Mouse (Mus musculus) CH12.LX (cell line): Measurements from ENCODE around the gene Prickle2. TPM values are rescaled to one million over a fixed set of nuclear protein-coding genes. Genes with fewer than 3 reads are reported as not detected.

Experiments
- DNase-seq: peaks from one replicate; pipeline ENCODE4 v3.0.0-alpha.2; 2013; ENCODE audit errors: extremely low read depth
- H3K27ac ChIP-seq: 2 replicates; pipeline ENCODE4 v1.5.1; 2012; ENCODE audit warnings: low read depth, mild to moderate bottlenecking, control low read depth, moderate library complexity; ENCODE audit not compliant: insufficient read depth
- H3K27me3 ChIP-seq: replicated peaks from 2 replicates; pipeline ENCODE3; 2012; ENCODE audit warnings: inconsistent platforms
- H3K36me3 ChIP-seq, 2 experiments: replicated peaks in 1 of 2; 2 replicates each; pipeline versions ENCODE3 to v1.6.1; 2012; ENCODE audit warnings: inconsistent platforms in 1 of 2, low read length in 1 of 2, mild to moderate bottlenecking in 1 of 2, mixed read lengths in 1 of 2, moderate library complexity in 1 of 2; ENCODE audit not compliant: control insufficient read depth in 1 of 2, insufficient read depth in 1 of 2
- H3K4me1 ChIP-seq, 2 experiments: 2 replicates each; pipeline ENCODE4 v1.6.1; 2012; ENCODE audit warnings: inconsistent platforms in 1 of 2, moderate library complexity in 1 of 2; ENCODE audit not compliant: insufficient read depth in 2 of 2, control insufficient read depth in 1 of 2
- H3K4me2 ChIP-seq: 2 replicates; pipeline ENCODE4 v1.6.1; 2012; ENCODE audit warnings: low read depth, mild to moderate bottlenecking, control low read depth; ENCODE audit not compliant: poor library complexity, insufficient read depth, severe bottlenecking
- H3K4me3 ChIP-seq, 3 experiments: fragments of 150-350 bp in 1 of 3; sonication (generic) in 1 of 3; replicated peaks in 1 of 3; 2 replicates each; pipeline versions ENCODE3 to v1.5.1; 2011 to 2012; ENCODE audit warnings: low read depth in 2 of 3, low read length in 2 of 3, mild to moderate bottlenecking in 2 of 3, moderate library complexity in 2 of 3, control low read depth in 1 of 3, improper control_type of control experiment in 1 of 3, inconsistent platforms in 1 of 3, mixed read lengths in 1 of 3; ENCODE audit not compliant: poor library complexity in 1 of 3
- H3K79me2 ChIP-seq: replicated peaks from 2 replicates; pipeline ENCODE4 v1.6.1; 2012; ENCODE audit warnings: mild to moderate bottlenecking, moderate library complexity; ENCODE audit not compliant: control insufficient read depth, poor library complexity, insufficient read depth, severe bottlenecking; ENCODE audit errors: extremely low read depth
- H3K9ac ChIP-seq: 2 replicates; pipeline ENCODE4 v1.6.1; 2012; ENCODE audit warnings: low read depth, mild to moderate bottlenecking, control low read depth, moderate library complexity; ENCODE audit not compliant: insufficient read depth
- H3K9me3 ChIP-seq: replicated peaks from 2 replicates; pipeline ENCODE3; 2012; ENCODE audit warnings: low read length, inconsistent platforms, mixed read lengths
- CHD1 ChIP-seq: IDR thresholded peaks from 2 replicates; pipeline ENCODE4 v1.6.1; 2012; ENCODE audit warnings: low read depth, low read length, improper control_type of control experiment, inconsistent platforms
- CTCF ChIP-seq, 2 experiments: IDR thresholded peaks in 1 of 2; conservative IDR thresholded peaks in 1 of 2; 2 replicates each; pipeline ENCODE4 v1.5.1; 2011 to 2012; ENCODE audit warnings: low read depth in 2 of 2, low read length in 2 of 2, improper control_type of control experiment in 1 of 2, inconsistent platforms in 1 of 2, mild to moderate bottlenecking in 1 of 2, moderate library complexity in 1 of 2
- E2F4 ChIP-seq: IDR thresholded peaks from 2 replicates; pipeline ENCODE4 v1.6.1; 2011; ENCODE audit warnings: low read depth, low read length, improper control_type of control experiment; ENCODE audit not compliant: insufficient replicate concordance
- ETS1 ChIP-seq: conservative IDR thresholded peaks from 2 replicates; pipeline ENCODE4 v1.6.1; 2012; ENCODE audit warnings: low read depth, mild to moderate bottlenecking, inconsistent platforms, low read length, improper control_type of control experiment, moderate library complexity
- GABPA ChIP-seq: IDR thresholded peaks from 2 replicates; pipeline ENCODE4 v1.6.1; 2012; ENCODE audit warnings: low read depth, low read length, improper control_type of control experiment, inconsistent platforms; ENCODE audit not compliant: insufficient replicate concordance
- MEF2A ChIP-seq: IDR thresholded peaks from 2 replicates; pipeline ENCODE4 v1.6.1; 2014; ENCODE audit warnings: low read depth, mild to moderate bottlenecking, inconsistent platforms, low read length, improper control_type of control experiment, borderline replicate concordance
- MYC ChIP-seq: IDR thresholded peaks from 2 replicates; pipeline ENCODE4 v1.6.1; 2011; ENCODE audit warnings: low read depth, mild to moderate bottlenecking, improper control_type of control experiment, low read length
- NELFE ChIP-seq: IDR thresholded peaks from 2 replicates; pipeline ENCODE4 v1.6.1; 2011; ENCODE audit warnings: low read depth, low read length, improper control_type of control experiment
- NRF1 ChIP-seq: IDR thresholded peaks from 2 replicates; pipeline ENCODE4 v1.6.1; 2014; ENCODE audit warnings: low read depth, mild to moderate bottlenecking, inconsistent platforms, low read length, improper control_type of control experiment, moderate library complexity
- PAX5 ChIP-seq: IDR thresholded peaks from 2 replicates; pipeline ENCODE4 v1.6.1; 2012; ENCODE audit warnings: low read length, inconsistent platforms, mixed read lengths
- POLR2AphosphoS2 ChIP-seq: IDR thresholded peaks from 2 replicates; pipeline ENCODE4 v1.6.1; 2011; ENCODE audit warnings: low read depth, low read length, improper control_type of control experiment
- SMC3 ChIP-seq: IDR thresholded peaks from 2 replicates; pipeline ENCODE4 v1.6.1; 2011; ENCODE audit warnings: low read depth, low read length, improper control_type of control experiment
- TBP ChIP-seq: conservative IDR thresholded peaks from 2 replicates; pipeline ENCODE4 v1.6.1; 2011; ENCODE audit warnings: low read depth, low read length, improper control_type of control experiment
- TCF12 ChIP-seq: IDR thresholded peaks from 2 replicates; pipeline ENCODE4 v1.6.1; 2014; ENCODE audit warnings: low read depth, mild to moderate bottlenecking, inconsistent platforms, low read length, improper control_type of control experiment
- UBTF ChIP-seq: IDR thresholded peaks from 2 replicates; pipeline ENCODE4 v1.6.1; 2012; ENCODE audit warnings: low read depth, mild to moderate bottlenecking, inconsistent platforms, low read length, improper control_type of control experiment, moderate library complexity
- ZKSCAN1 ChIP-seq: IDR thresholded peaks from 2 replicates; pipeline ENCODE4 v1.6.1; 2012; ENCODE audit warnings: low read depth, inconsistent platforms, low read length, improper control_type of control experiment, borderline replicate concordance
- ZMIZ1 ChIP-seq: IDR thresholded peaks from 2 replicates; pipeline ENCODE4 v1.6.1; 2012; ENCODE audit warnings: low read depth, mild to moderate bottlenecking, inconsistent platforms, low read length, improper control_type of control experiment
- ZNF384 ChIP-seq: IDR thresholded peaks from 2 replicates; pipeline ENCODE4 v1.6.1; 2012; ENCODE audit warnings: low read depth, low read length, improper control_type of control experiment, inconsistent platforms
- dilution Hi-C: fragments of 300-500 bp; cut with MboI; formaldehyde crosslinking; loops from 2 replicates; pipeline ENCODE4 v1.14.3; 2020; ENCODE audit warnings: low sequenced_read_pairs; ENCODE audit not compliant: extremely low pct_unique_long_range_greater_than_20kb, extremely low pct_ligation_motif_present
- in situ Hi-C: fragments of 300-500 bp; cut with MboI; formaldehyde crosslinking; loops from 3 replicates; pipeline ENCODE4 v1.14.3; 2019; ENCODE audit warnings: low sequenced_read_pairs, low pct_ligation_motif_present, low pct_unique_long_range_greater_than_20kb, mixed read lengths
- polyA plus RNA-seq: library from polyadenylated mRNA; unstranded; fragments of >175 nt; gene quantifications from 2 replicates; pipeline ENCODE4 v1.2.1, GENCODE M21; 2012; ENCODE audit warnings: low read depth; ENCODE audit not compliant: insufficient read length
- total RNA-seq, 2 experiments: library from RNA; depleted of rRNA; stranded (reverse); fragments of 300-350 nt in 1 of 2; fragments of >200 nt in 1 of 2; gene quantifications; 2 replicates each; pipeline ENCODE4 v1.2.3; 2012 to 2014

Gene Prickle2
- total and polyA plus RNA-seq, 3 experiments = not detected

DNA sequence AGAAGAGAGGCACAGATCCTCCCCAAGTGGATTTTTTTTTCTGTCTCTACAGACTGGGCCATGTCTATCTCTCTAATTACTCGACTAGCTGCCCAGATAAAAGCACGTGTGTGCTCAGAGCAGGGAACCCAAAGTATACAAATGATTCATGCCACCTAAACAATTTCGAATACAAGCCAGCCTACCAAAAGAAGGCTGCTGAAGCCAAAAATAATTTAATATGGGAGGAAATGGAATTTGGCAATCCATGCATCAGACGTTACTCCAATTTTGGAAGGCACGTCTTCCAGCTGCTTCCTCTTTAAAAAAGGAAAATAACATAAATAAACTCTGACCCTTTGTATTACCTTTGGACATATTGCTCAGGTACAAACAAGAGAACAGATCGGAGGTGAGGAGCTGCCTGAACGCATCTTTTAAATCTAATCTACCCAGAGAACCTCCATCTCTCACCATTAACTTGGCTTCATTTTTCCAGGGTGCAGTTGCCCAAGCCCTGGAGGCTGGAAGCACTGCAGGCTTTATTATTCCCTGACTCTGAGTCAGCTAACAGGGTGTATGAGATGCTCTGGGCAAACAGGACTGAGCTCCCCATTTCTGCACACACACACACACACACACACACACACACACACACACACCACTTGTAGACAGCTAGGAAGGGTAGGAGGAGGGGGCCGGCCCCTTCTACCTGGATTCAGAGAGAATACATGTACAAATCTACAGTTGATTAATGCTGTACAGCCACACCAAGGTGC lies 172.5 kb downstream of the Prickle2 start:
- H3K4me2 ChIP-seq = no peak overlapping the region
- H3K27me3 ChIP-seq = no peaks in the 10 kb centered on the region

GRCm38 (mm10) chr6:92532896-92533295 lies 173.1 kb downstream of the Prickle2 start:
- in situ Hi-C loops = no loop called here
- Histone ChIP-seq H3K9ac (no peak overlapping the region), H3K4me2 (no peak overlapping the region), H3K79me2 (no peaks in the 10 kb centered on the region), H3K27ac (no peak overlapping the region), H3K9me3 (peaks cover 73% of the 10 kb centered on the region), H3K36me3 (no peaks in the 10 kb centered on the region), H3K4me3 (no peak overlapping the region), H3K4me1 (no peaks in the 10 kb centered on the region), H3K27me3 (no peaks in the 10 kb centered on the region)
- dilution Hi-C loops = no loop called here
- TF ChIP-seq CTCF (conservative IDR thresholded peaks at IDR 0.05 in 1 of 2, IDR thresholded peaks at IDR 0.05 in 1 of 2; ENCODE audit: low read depth in 2 of 2, low read length in 2 of 2) (no peak), ETS1 (no peak), GABPA (no peak), TBP (no peak), PAX5 (no peak), MYC (no peak), ZNF384 (no peak), NRF1 (no peak), POLR2AphosphoS2 (no peak), SMC3 (no peak), ZMIZ1 (no peak), UBTF (no peak), NELFE (no peak), CHD1 (no peak), ZKSCAN1 (no peak), E2F4 (no peak)
- no peak for DNase-seq

More for the DNA sequence above, 172.5 kb downstream of the Prickle2 start:
- no peak for DNase-seq
- TF ChIP-seq ZNF384 = no peak
- TF ChIP-seq MEF2A = no peak
- TF ChIP-seq TCF12 = no peak
- Histone ChIP-seq H3K4me3 (no peak overlapping the region), H3K36me3 (no peaks in the 10 kb centered on the region), H3K4me1 (no peaks in the 10 kb centered on the region), H3K79me2 (no peaks in the 10 kb centered on the region), H3K9ac (no peak overlapping the region), H3K9me3 (peaks cover 73% of the 10 kb centered on the region), H3K27ac (no peak overlapping the region)
- dilution Hi-C loops = no loop called here
- in situ Hi-C loops = no loop called here
